Mouse (Mus musculus): Measurements from ENCODE around the gene Amigo3.

DNA sequence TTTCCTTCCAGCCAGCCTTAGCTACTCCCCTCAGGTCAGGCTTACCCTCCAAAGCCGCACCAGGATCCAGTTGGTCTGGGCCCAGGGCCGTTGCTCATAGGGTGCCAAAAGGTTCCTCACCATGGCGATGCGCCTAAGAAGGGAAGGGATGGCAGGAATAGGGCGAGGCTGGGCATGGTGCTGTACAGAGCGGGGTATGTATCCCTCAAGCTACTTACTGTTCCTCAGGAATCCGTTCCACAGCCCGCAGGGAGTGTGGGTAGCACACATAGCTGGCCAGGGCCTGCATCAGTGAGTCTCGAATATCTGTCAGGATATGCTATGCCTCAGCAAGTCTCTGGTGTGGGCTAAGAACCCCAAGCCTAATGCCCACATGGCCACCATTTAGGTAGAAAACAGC lies 5.3 kb downstream of the Amigo3 start:
- TF ChIP-seq CTCF (IDR thresholded peaks at IDR 0.05; ENCODE audit: extremely low read depth, insufficient read depth, insufficient read length, insufficient replicate concordance) (no peak), POLR2A (IDR thresholded peaks at IDR 0.05; ENCODE audit: low read depth, low read length) (no peak)

Data from spleen, adult 2 months (tissue).